In the genomic region with DNA sequence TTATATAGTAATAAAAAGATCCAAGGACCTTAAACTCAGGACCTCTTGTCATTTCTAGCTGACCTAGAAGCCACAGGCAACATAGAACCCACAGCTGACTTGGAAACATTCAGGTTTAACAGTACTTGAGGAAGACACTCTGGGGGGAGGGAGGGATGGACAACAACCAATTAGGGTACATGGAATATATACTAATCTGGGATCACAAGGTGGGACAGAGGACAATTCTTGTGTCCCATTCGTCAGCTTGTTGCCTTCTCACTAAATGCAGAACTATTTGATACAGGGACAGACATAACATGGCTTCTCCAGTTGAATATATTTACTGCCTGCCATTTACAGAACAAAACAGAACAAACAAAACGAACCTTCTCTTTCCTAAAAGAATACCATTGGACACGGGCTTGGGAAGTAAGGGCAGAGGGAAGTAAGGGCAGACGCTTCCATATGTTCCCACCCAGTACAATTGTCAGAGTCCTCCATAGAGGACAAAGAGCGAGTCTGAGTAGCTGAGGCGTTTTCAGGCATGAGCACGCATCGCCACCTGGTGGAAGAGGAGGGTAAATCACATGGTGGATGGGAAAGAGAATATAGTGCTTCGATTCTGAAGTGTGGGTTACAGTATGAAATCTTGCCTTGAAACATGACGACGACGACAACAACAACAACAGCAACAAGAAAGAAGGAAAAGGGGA, we compare ENCODE assay signal across 8 mouse cellular contexts. TPM values are rescaled to one million over a fixed set of nuclear protein-coding genes. Genes with fewer than 3 reads are reported as not detected.
A peak's percentile ranks its signal among the peaks of the same experiment; 100 is the strongest.
DNase-seq lines count a peak whose midpoint lies in the region; ATAC-seq and TF ChIP-seq lines count a peak whose summit lies in the region.

No protein-coding gene starts in this region.

- H3K4me1 ChIP-seq in cortical plate, adult 2 months (ENCODE audit: control insufficient read depth, insufficient read depth, low read length), result no peaks in the 10 kb centered on the region
- H3K4me1 ChIP-seq in intestine, postnatal 0 days (replicated peaks; ENCODE audit: control insufficient read depth, insufficient read depth, low read length), result no peaks in the 10 kb centered on the region
- H3K4me1 ChIP-seq in midbrain, postnatal 0 days (ENCODE audit: insufficient read depth, low read length), result no peaks in the 10 kb centered on the region

- H3K4me3 ChIP-seq in cortical plate, adult 2 months (ENCODE audit: insufficient read depth, low read length), result no peak overlapping the region
- H3K4me3 ChIP-seq in intestine, postnatal 0 days (ENCODE audit: low read depth, low read length), result no peak overlapping the region
- H3K4me3 ChIP-seq in midbrain, postnatal 0 days (ENCODE audit: low read depth, low read length), result no peak overlapping the region

- TF ChIP-seq CTCF in cortical plate, adult 2 months (IDR thresholded peaks at IDR 0.05; ENCODE audit: extremely low read depth, insufficient read depth, low read length), result peak; percentile 97
- TF ChIP-seq CTCF in intestine, postnatal 0 days (IDR thresholded peaks at IDR 0.05; ENCODE audit: low read depth), result peak; percentile 97
- peak; percentile 98 for TF ChIP-seq CTCF in midbrain, postnatal 0 days (IDR thresholded peaks at IDR 0.05)

- no peaks in the 10 kb centered on the region for H3K36me3 ChIP-seq in intestine, postnatal 0 days (ENCODE audit: control insufficient read depth, insufficient read depth)
- no peaks in the 10 kb centered on the region for H3K36me3 ChIP-seq in midbrain, postnatal 0 days (ENCODE audit: insufficient read depth, low read length)
- H3K36me3 ChIP-seq in splenic B cell, adult 2 months (ENCODE audit: control insufficient read depth, insufficient read depth, low read length, poor library complexity, severe bottlenecking), result no peaks in the 10 kb centered on the region

- H3K27ac ChIP-seq in cortical plate, adult 2 months (ENCODE audit: insufficient read depth, low read length), result no peak overlapping the region
- H3K27ac ChIP-seq in intestine, postnatal 0 days (ENCODE audit: low read depth, low read length), result no peak overlapping the region
- no peak overlapping the region for H3K27ac ChIP-seq in midbrain, postnatal 0 days (ENCODE audit: low read depth, low read length)

- no peaks in the 10 kb centered on the region for H3K9me3 ChIP-seq in intestine, postnatal 0 days (ENCODE audit: control insufficient read depth)
- H3K9me3 ChIP-seq in midbrain, postnatal 0 days (ENCODE audit: low read length), result no peaks in the 10 kb centered on the region

- peak; percentile 90 for DNase-seq in 3T3-L1 (ENCODE audit: low read depth, low spot score)
- peak; percentile 42 for DNase-seq in WW6 (ENCODE audit: low read depth, low spot score)
- DNase-seq in gastrocnemius, postnatal 25 days, result peak; percentile 21
- DNase-seq in liver, result peak; percentile 79
- DNase-seq in midbrain, postnatal 0 days (ENCODE audit: low spot score), result peak; percentile 84
- peak; percentile 77 for DNase-seq in splenic B cell, adult 2 months (ENCODE audit: low read depth, low spot score)

- H3K9ac ChIP-seq in intestine, postnatal 0 days (ENCODE audit: low read depth, low read length), result no peak overlapping the region
- no peak overlapping the region for H3K9ac ChIP-seq in midbrain, postnatal 0 days (replicated peaks; ENCODE audit: low read length, poor library complexity, severe bottlenecking)

- no peak overlapping the region for H3K4me2 ChIP-seq in intestine, postnatal 0 days (replicated peaks; ENCODE audit: low read depth)
- no peak overlapping the region for H3K4me2 ChIP-seq in midbrain, postnatal 0 days (ENCODE audit: low read depth, low read length, poor library complexity, severe bottlenecking)

- no peaks in the 10 kb centered on the region for H3K27me3 ChIP-seq in intestine, postnatal 0 days (replicated peaks; ENCODE audit: control insufficient read depth, insufficient read depth, low read length)
- no peaks in the 10 kb centered on the region for H3K27me3 ChIP-seq in midbrain, postnatal 0 days (ENCODE audit: insufficient read depth, low read length)
- H3K27me3 ChIP-seq in splenic B cell, adult 2 months (ENCODE audit: control insufficient read depth, insufficient read depth, low read length, poor library complexity, severe bottlenecking), result no peaks in the 10 kb centered on the region

- no peak for TF ChIP-seq POLR2A in cortical plate, adult 2 months (IDR thresholded peaks at IDR 0.05; ENCODE audit: extremely low read depth, insufficient read depth, low read length)

- WGBS in intestine, postnatal 0 days, result 17% methylated on average over 12 of the region's 12 CpGs
- WGBS in midbrain, postnatal 0 days, result 13% methylated on average over 12 of the region's 12 CpGs

- peak; percentile 61 for ATAC-seq in intestine, postnatal 0 days
- peak; percentile 87 for ATAC-seq in midbrain, postnatal 0 days (ENCODE audit: low FRiP score)

RNA-seq across cellular contexts. Expression of gene Klre1, which starts 18.6 kb away (rescaled TPM):
- 0.08 and 0.13 TPM in 2 replicates for polyA plus RNA-seq in cortical plate, adult 2 months (2012; rRNA removed)
- total RNA-seq in gastrocnemius, postnatal 25 days (2021), result not detected
- polyA plus RNA-seq in intestine, postnatal 0 days (2015; fragmentation: Nextera tagmentation; extraction: Ambion mirVana), result not detected in 2 replicates
- total RNA-seq in midbrain, postnatal 0 days (2014; rRNA removed), result 0.24 TPM in 1 of 2 replicates, not detected in the other
- 0.15 and 0.34 TPM in 2 replicates for polyA plus RNA-seq in midbrain, postnatal 0 days (2015; fragmentation: Nextera tagmentation; extraction: Ambion mirVana)

RNA-seq across cellular contexts. Expression of gene Gabarapl1, which starts 26.1 kb away (rescaled TPM):
- polyA plus RNA-seq in cortical plate, adult 2 months (2012; rRNA removed), result 580 and 605 TPM in 2 replicates
- total RNA-seq in gastrocnemius, postnatal 25 days (2021), result 10 to 100 TPM; 38.2 to 41.9 TPM
- polyA plus RNA-seq in intestine, postnatal 0 days (2015; fragmentation: Nextera tagmentation; extraction: Ambion mirVana), result 30.7 and 31.8 TPM in 2 replicates
- total RNA-seq in midbrain, postnatal 0 days (2014; rRNA removed), result 281 and 333 TPM in 2 replicates
- 276 and 278 TPM in 2 replicates for polyA plus RNA-seq in midbrain, postnatal 0 days (2015; fragmentation: Nextera tagmentation; extraction: Ambion mirVana)

RNA-seq across cellular contexts. Expression of gene Klrd1, which starts 32.5 kb away (rescaled TPM):
- polyA plus RNA-seq in cortical plate, adult 2 months (2012; rRNA removed), result 0.30 TPM in 1 of 2 replicates, not detected in the other
- total RNA-seq in gastrocnemius, postnatal 25 days (2021), result not detected
- polyA plus RNA-seq in intestine, postnatal 0 days (2015; fragmentation: Nextera tagmentation; extraction: Ambion mirVana), result 0.99 and 1.4 TPM in 2 replicates
- not detected in 2 replicates for total RNA-seq in midbrain, postnatal 0 days (2014; rRNA removed)
- polyA plus RNA-seq in midbrain, postnatal 0 days (2015; fragmentation: Nextera tagmentation; extraction: Ambion mirVana), result not detected in 2 replicates

RNA-seq across cellular contexts. Expression of gene Tmem52b, which starts 46.7 kb away (rescaled TPM):
- polyA plus RNA-seq in cortical plate, adult 2 months (2012; rRNA removed), result not detected in 2 replicates
- total RNA-seq in gastrocnemius, postnatal 25 days (2021), result not detected
- polyA plus RNA-seq in intestine, postnatal 0 days (2015; fragmentation: Nextera tagmentation; extraction: Ambion mirVana), result 0.08 and 0.18 TPM in 2 replicates
- total RNA-seq in midbrain, postnatal 0 days (2014; rRNA removed), result not detected in 2 replicates
- polyA plus RNA-seq in midbrain, postnatal 0 days (2015; fragmentation: Nextera tagmentation; extraction: Ambion mirVana), result not detected in 2 replicates

RNA-seq across cellular contexts. Expression of gene Olr1, which starts 52.1 kb away (rescaled TPM):
- not detected in 2 replicates for polyA plus RNA-seq in cortical plate, adult 2 months (2012; rRNA removed)
- total RNA-seq in gastrocnemius, postnatal 25 days (2021), result not detected
- polyA plus RNA-seq in intestine, postnatal 0 days (2015; fragmentation: Nextera tagmentation; extraction: Ambion mirVana), result 0.07 and 0.13 TPM in 2 replicates
- not detected in 2 replicates for total RNA-seq in midbrain, postnatal 0 days (2014; rRNA removed)
- not detected in 2 replicates for polyA plus RNA-seq in midbrain, postnatal 0 days (2015; fragmentation: Nextera tagmentation; extraction: Ambion mirVana)

Comparison
In these comparisons a context has a peak if more than half of its experiments do, and no peak if none do; other contexts are left out.
1. DNase-seq: peak in every context shown above with its lines; median percentile 90 in 3T3-L1; 84 in midbrain, postnatal 0 days; 79 in liver; 77 in splenic B cell, adult 2 months; 42 in WW6; 21 in gastrocnemius, postnatal 25 days.